Mouse (Mus musculus) hindbrain, embryonic 15.5 days (tissue): ENCODE results near the gene Necab3. TPM values are rescaled to one million over a fixed set of nuclear protein-coding genes. Genes with fewer than 3 reads are reported as not detected.

Experiments
- ATAC-seq: fragments of 200-750 bp; cut with Nextera tagmentation; 2 replicates; pipeline ENCODE4 v1.8.0; 2017; ENCODE audit warnings: low read depth, moderate number of reproducible peaks, moderate TSS enrichment; ENCODE audit not compliant: low FRiP score
- H3K27ac ChIP-seq: fragments of 300-500 bp; sonication (generic); replicated peaks from 2 replicates; pipeline ENCODE4 v1.5.1; 2015; ENCODE audit warnings: mild to moderate bottlenecking, inconsistent platforms
- H3K27me3 ChIP-seq: fragments of 300-500 bp; sonication (generic); 2 replicates; pipeline ENCODE4 v1.6.1; 2015; ENCODE audit warnings: control low read depth, inconsistent platforms
- H3K36me3 ChIP-seq: fragments of 300-500 bp; sonication (generic); 2 replicates; pipeline ENCODE4 v1.6.1; 2015; ENCODE audit warnings: control low read depth, inconsistent platforms
- H3K4me1 ChIP-seq: fragments of 300-500 bp; sonication (generic); replicated peaks from 2 replicates; pipeline ENCODE4 v1.6.1; 2015; ENCODE audit warnings: control low read depth, inconsistent platforms
- H3K4me2 ChIP-seq: fragments of 300-500 bp; sonication (generic); 2 replicates; pipeline ENCODE4 v1.6.1; 2015; ENCODE audit warnings: moderate library complexity, mild to moderate bottlenecking, inconsistent platforms
- H3K4me3 ChIP-seq: fragments of 300-500 bp; sonication (generic); 2 replicates; pipeline ENCODE4 v1.5.1; 2015; ENCODE audit warnings: mild to moderate bottlenecking, inconsistent platforms
- H3K9ac ChIP-seq: fragments of 300-500 bp; sonication (generic); 2 replicates; pipeline ENCODE4 v1.6.1; 2015; ENCODE audit warnings: inconsistent platforms
- H3K9me3 ChIP-seq: fragments of 300-500 bp; sonication (generic); 2 replicates; pipeline ENCODE4 v1.6.1; 2016; ENCODE audit warnings: control low read depth, inconsistent platforms
- WGBS: fragments of 180-500 bp; shearing (Covaris S2); methylation state at CpG from one replicate; pipeline ENCODE4 v1.1.7; 2015; 5-methylcytosine and 5-hydroxymethylcytosine counted together
- polyA plus RNA-seq: library from polyadenylated mRNA; unstranded; fragments of >200 nt; fragmentation: Nextera tagmentation; extraction: Ambion mirVana; gene quantifications from 2 replicates; pipeline ENCODE4 v1.2.1, GENCODE M21; 2015

The Necab3 gene
- polyA plus RNA-seq, 1 experiment from 2014 or later = 21.4 TPM

DNA sequence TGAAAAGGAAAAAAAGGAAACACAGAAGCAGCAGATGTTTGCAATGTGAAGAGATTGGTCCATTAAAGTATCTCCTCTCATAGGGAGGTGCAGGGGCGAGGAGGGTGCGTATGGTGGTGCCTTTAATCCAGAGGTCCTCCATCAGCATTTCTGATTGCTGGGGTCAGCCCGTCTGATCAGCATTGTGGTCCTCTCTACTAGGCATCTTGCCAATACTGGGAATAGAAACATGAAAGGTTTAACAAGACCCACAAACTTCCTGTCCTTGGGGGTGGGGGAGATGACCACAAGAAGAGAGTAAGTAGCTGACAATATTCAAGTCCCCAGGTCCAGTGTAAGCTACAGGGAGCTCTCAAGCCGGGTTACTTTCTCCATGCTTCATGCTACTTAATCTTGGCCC, 12.0 kb upstream of the Necab3 start:
- 53% methylated on average over 4 of the region's 4 CpGs for WGBS
- H3K4me3 ChIP-seq = no peak overlapping the region
- no peak overlapping the region for H3K9ac ChIP-seq
- no peaks in the 10 kb centered on the region for H3K27me3 ChIP-seq
- H3K9me3 ChIP-seq = no peaks in the 10 kb centered on the region
- H3K36me3 ChIP-seq = no peaks in the 10 kb centered on the region
- H3K4me1 ChIP-seq = peaks cover 19% of the 10 kb centered on the region
- no peak for ATAC-seq
- H3K4me2 ChIP-seq = peak overlapping the region; percentile 94
- no peak overlapping the region for H3K27ac ChIP-seq

DNA sequence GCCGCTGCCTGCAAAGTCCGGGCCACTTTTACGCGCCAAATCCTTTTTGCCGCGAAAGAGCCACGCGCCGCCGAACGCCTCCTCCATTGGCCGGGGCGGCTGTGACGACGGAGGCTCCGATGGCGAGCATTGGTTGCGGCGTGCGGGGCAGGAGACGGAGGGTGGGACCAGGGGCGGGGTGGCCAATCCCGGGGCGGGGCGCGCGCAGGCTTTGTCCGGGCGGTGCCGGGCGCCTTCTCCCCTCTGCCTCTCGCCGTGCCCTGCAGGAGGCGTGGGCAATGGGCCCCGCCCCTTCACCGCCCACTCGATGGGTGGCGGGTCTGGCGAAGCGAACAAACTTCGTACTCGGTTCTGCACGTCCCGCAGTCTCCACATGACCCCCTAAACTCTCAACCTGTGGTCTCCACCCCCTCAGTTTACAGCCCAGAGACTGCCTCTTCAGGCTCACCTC, 11.2 kb upstream of the Necab3 start, which contains the start of gene E2f1:
E2f1 (minus strand) TSS at position 57 of the 451 bp plus-strand sequence.
- WGBS = 0% methylated on average over 33 of the region's 44 CpGs
- no peaks in the 10 kb centered on the region for H3K36me3 ChIP-seq
- H3K4me2 ChIP-seq = peak within 1 kb of the TSS; percentile 94
- H3K9ac ChIP-seq = peak within 1 kb of the TSS; percentile 49
- no peaks in the 10 kb centered on the region for H3K27me3 ChIP-seq
- H3K27ac ChIP-seq = peak within 1 kb of the TSS; percentile 66
- peaks cover 19% of the 10 kb centered on the region for H3K4me1 ChIP-seq
- no peaks in the 10 kb centered on the region for H3K9me3 ChIP-seq
- peak; percentile 99 for ATAC-seq
- H3K4me3 ChIP-seq = peak within 1 kb of the TSS; percentile 72

DNA sequence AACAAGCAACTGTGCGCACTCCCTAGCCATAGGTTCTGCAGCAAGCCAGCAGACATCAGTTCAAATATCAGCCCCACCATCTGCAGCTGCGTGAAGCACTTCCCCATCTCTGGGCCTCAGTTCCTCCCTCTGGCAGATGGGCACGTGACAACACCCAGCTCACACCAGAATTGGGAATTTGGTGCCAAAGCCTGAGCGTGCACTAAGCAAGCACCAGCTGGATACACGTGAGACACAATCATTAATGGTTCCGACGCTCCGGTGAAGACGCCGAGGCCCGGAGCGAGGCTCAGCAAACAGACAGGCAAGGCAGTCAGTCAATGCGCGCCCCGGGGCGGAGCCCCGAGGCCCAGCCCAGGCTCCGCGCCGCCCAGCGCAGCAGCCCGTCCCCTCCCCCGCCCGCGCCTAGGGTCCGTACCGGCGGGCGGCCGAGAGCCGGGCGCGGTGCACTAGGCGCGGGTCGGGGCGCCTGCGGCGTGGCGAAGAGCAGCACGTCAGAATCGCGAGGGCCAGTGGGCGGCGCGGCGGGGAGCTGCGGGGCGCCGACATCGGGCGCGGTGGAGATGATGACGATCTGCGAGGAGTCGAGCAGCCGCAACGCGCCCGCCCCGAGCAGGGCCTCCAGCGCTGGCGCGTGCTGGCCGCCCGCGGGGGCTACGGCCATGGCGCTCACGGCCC, 10.5 kb upstream of the Necab3 start:
- Histone ChIP-seq H3K4me3 (peak overlapping the region; percentile 72), H3K9ac (peak overlapping the region; percentile 49), H3K9me3 (no peaks in the 10 kb centered on the region), H3K27me3 (no peaks in the 10 kb centered on the region), H3K36me3 (no peaks in the 10 kb centered on the region), H3K4me2 (peak overlapping the region; percentile 94), H3K4me1 (peaks cover 19% of the 10 kb centered on the region), H3K27ac (peak overlapping the region; percentile 66)
- WGBS = under 1% methylated on average over 50 of the region's 70 CpGs
- ATAC-seq = peak; percentile 51

DNA sequence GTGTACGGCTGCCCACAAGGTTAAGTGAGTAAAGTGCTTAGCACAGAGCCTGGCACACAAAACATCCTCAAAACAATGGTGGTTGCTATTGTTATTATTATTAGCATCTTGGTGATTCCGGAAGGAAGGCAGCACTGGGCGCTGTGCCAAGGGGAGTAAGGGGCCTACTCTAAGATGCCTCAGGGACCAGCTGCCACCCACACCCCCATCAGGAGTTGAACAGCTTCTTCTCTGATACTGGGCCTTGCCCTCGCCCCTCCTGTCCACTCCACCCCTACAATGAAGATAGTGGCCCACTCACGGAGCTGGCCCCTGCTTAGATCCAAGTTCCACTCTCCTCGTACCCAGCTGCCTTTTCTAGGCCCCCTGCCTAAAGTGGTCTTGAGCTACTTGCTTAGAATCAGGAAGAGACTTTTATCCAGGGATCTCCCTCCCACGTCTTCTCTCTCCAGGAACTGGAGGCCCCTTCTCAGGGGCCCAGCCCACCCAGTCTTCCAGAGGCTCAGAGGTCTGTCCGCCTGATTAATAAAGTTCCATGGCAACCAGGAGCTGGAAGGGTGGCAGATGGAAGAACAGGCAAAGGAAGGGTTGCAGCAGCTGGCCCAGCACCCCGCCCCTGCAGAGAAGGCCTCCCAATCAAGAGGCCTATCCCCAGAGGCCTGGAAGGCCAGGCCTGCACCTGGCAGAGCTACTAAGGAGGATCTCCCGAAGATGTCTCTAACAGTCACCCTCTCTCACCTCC, 9.8 kb upstream of the Necab3 start:
- peak overlapping the region; percentile 49 for H3K9ac ChIP-seq
- no peak for ATAC-seq

DNA sequence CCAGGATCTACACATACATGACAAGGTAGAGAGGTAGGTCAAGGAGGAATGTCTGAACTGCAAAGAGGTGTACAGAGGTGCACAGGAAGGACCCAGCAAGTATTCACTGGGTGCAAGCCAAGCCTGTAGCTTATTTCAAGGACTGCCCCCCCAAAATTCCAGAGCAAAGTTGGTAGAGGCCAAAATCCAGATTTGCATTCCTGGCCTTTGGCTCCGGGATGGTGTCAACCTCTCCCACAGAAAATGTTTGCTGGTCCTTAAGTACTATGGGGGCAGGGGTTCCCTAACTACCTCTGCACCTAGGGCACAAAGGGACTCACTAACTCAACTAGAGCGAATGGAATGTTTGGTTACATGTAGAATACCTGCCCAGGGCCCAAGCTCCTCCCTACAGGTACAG, 9.1 kb upstream of the Necab3 start:
- Histone ChIP-seq H3K4me2 (peak overlapping the region; percentile 94), H3K4me3 (no peak overlapping the region), H3K9ac (no peak overlapping the region), H3K4me1 (peaks cover 19% of the 10 kb centered on the region), H3K27me3 (no peaks in the 10 kb centered on the region), H3K36me3 (no peaks in the 10 kb centered on the region), H3K27ac (0 out of 2 replicates have a peak overlapping the region, but pooled peaks have one; percentile 66), H3K9me3 (no peaks in the 10 kb centered on the region)
- no peak for ATAC-seq
- 64% methylated on average over 2 of the region's 2 CpGs for WGBS

More for the DNA sequence above, 9.8 kb upstream of the Necab3 start:
- no peaks in the 10 kb centered on the region for H3K27me3 ChIP-seq
- H3K9me3 ChIP-seq = no peaks in the 10 kb centered on the region
- peak overlapping the region; percentile 72 for H3K4me3 ChIP-seq
- no peaks in the 10 kb centered on the region for H3K36me3 ChIP-seq
- H3K27ac ChIP-seq = peak overlapping the region; percentile 66
- WGBS = 15% methylated on average over 10 of the region's 10 CpGs
- peaks cover 19% of the 10 kb centered on the region for H3K4me1 ChIP-seq
- peak overlapping the region; percentile 94 for H3K4me2 ChIP-seq

DNA sequence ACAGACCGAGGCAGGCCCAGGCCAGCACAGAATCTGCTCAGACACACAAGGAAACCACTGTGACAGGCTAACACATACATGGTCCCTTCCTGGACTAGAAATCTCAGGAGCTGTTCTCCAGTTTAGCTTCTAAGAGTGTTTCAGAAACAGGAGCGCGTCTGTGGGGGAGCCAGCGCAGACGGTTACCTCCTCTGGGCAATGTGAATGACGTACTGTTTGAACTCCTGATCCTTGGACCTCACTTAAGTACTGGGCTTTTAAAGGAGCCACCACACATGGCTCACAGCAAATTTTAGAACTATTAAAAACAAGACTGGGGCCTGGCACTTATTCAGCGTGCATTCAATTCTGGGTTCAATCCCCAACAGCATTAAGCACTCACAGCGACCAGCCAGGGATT, 8.0 kb upstream of the Necab3 start:
- peaks cover 19% of the 10 kb centered on the region for H3K4me1 ChIP-seq
- H3K36me3 ChIP-seq = no peaks in the 10 kb centered on the region
- H3K27me3 ChIP-seq = no peaks in the 10 kb centered on the region
- 46% methylated on average over 8 of the region's 8 CpGs for WGBS
- no peak overlapping the region for H3K27ac ChIP-seq
- 0 out of 2 replicates have a peak overlapping the region, but pooled peaks have one; percentile 2 for H3K4me2 ChIP-seq
- no peak overlapping the region for H3K4me3 ChIP-seq
- H3K9me3 ChIP-seq = no peaks in the 10 kb centered on the region
- no peak overlapping the region for H3K9ac ChIP-seq
- no peak for ATAC-seq

DNA sequence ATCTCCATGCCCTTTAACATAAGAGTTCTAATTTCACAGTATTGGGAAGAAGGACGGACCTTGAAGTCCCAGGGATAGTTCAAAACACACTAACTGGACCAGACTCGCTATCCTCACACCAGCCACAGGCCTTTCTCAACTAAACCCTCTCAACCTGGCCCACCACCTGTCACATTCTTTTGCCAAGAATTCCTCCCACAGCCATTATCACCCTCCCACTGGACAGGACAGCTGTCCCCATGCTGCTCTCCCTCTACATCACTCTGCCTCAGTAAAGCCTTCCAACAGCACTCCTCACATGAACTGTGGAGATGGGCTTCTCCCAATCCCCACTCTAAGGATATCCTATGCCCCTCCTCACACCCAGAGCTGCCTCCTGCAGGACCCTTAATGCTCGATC, 6.9 kb upstream of the Necab3 start:
- no peaks in the 10 kb centered on the region for H3K27me3 ChIP-seq
- H3K9ac ChIP-seq = no peak overlapping the region
- no peaks in the 10 kb centered on the region for H3K9me3 ChIP-seq
- peaks cover 15% of the 10 kb centered on the region for H3K4me1 ChIP-seq
- 73% methylated on average over 3 of the region's 3 CpGs for WGBS
- no peak overlapping the region for H3K4me3 ChIP-seq
- no peak overlapping the region for H3K27ac ChIP-seq
- no peak for ATAC-seq
- no peak overlapping the region for H3K4me2 ChIP-seq
- H3K36me3 ChIP-seq = no peaks in the 10 kb centered on the region

DNA sequence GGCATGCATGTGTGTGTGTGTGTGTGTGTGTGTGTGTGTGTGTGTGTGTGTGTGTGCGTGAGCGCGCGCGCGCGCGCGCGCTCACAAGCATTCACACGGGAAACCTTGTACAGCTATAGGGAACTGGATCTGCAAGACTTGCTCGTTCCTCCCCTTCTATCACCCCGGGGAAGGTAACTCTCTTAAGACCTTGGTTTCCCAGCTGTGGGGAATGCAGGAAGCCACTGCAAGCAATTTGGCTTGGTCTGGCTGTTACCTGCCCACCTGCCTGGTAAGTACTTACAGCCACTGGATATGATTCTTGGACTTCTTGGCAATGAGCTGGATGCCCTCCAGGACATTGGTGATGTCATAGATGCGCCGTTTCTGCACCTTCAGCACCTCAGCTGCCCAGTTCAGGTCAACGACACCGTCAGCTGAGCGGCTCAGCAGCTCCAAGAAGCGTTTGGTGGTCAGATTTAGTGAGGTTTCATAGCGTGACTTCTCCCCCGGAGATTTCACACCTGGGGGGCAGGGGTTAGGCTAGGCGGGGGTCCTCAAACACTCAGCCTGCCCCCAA, 5.0 kb upstream of the Necab3 start:
- H3K4me3 ChIP-seq = no peak overlapping the region
- 91% methylated on average over 21 of the region's 22 CpGs for WGBS
- no peaks in the 10 kb centered on the region for H3K27me3 ChIP-seq
- H3K4me1 ChIP-seq = peaks cover 11% of the 10 kb centered on the region
- ATAC-seq = no peak
- H3K9me3 ChIP-seq = no peaks in the 10 kb centered on the region
- H3K4me2 ChIP-seq = no peak overlapping the region
- no peak overlapping the region for H3K9ac ChIP-seq
- no peak overlapping the region for H3K27ac ChIP-seq
- H3K36me3 ChIP-seq = no peaks in the 10 kb centered on the region

DNA sequence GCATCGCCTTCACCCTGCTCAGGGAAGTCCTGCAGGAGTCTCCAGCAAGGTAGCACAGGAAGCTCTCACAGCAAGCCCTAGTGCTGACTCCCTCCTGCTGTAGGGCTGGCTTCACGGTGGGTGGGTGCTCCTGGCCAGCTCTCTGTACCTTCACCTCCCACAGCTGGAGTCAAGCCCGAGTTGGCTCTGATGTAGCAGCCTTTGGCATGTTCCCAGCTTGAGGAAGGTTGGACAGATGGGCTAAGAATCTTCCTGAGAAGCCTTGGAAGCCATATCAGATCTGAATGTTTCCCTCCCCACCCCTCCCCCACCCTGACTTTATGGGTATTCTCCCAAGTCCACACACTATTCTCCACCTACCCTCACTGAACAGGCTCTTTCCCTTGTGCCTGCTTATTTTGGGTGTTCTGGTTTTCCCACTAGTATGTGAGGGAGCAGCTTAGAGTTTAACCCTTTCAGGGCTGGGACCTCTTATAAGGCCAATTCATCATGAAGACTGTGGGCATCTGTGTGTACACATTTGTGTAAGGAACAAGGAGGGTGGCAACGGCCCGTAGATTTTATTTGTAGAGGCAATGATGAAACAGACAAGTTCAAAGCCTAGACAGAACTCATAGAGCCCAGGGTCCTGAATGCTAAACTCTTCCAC, 1.4 kb downstream of the Necab3 start:
- H3K36me3 ChIP-seq = no peaks in the 10 kb centered on the region
- no peak overlapping the region for H3K9ac ChIP-seq
- WGBS = 59% methylated on average over 5 of the region's 5 CpGs
- H3K27me3 ChIP-seq = no peaks in the 10 kb centered on the region
- peak overlapping the region; percentile 87 for H3K4me2 ChIP-seq
- no peaks in the 10 kb centered on the region for H3K9me3 ChIP-seq
- 0 out of 2 replicates have a peak overlapping the region, but pooled peaks have one; percentile 43 for H3K27ac ChIP-seq
- H3K4me3 ChIP-seq = 0 out of 2 replicates have a peak overlapping the region, but pooled peaks have one; percentile 48
- ATAC-seq = no peak
- peaks cover 39% of the 10 kb centered on the region for H3K4me1 ChIP-seq

DNA sequence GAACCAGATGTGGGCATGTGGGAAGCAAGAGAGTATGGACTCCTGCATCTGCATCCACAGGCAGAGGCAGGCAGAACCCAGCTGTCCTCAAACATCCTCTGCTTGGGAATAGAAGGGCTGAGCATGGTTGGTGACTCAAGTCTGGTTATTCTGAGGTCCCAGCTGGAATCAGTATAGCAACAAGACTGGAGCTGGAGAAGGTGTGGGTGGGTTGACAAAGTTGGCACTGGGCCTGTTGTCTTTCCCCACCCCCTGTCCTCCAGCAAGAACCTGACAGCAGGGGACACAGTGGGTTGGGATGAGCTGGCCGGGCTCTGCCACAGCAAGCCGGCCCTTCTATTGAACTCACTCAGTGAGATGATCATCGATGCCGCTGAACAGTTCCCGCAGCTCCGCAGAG, 3.5 kb downstream of the Necab3 start:
- Histone ChIP-seq H3K9ac (no peak overlapping the region), H3K4me1 (peaks cover 49% of the 10 kb centered on the region), H3K4me3 (no peak overlapping the region), H3K9me3 (no peaks in the 10 kb centered on the region), H3K4me2 (no peak overlapping the region), H3K27ac (no peak overlapping the region), H3K36me3 (no peaks in the 10 kb centered on the region), H3K27me3 (peaks cover 9% of the 10 kb centered on the region)
- WGBS = 63% methylated on average over 6 of the region's 6 CpGs
- no peak for ATAC-seq

DNA sequence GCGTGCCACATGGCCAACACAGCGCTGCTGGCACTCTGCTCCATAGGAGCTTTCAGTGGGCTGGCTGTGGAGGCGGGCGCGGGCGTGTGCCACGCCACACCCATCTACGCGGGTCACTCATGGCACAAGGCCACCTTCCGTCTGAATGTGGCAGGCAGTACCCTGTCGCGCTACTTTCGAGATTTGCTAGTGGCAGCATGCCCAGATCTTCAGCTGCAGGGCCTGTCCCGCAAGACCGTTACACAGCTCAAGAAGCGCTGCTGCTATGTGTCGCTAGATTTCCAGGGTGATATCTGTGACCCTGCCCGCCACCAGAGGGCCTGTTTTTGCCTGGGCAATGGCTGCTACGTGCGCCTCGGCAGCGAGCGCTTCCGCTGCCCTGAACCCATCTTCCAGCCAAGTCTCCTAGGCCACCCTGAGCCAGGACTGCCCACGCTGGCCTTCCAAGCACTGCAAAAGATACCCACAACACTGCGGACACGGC, 6.2 kb downstream of the Necab3 start:
- 23% methylated on average over 27 of the region's 27 CpGs for WGBS
- Histone ChIP-seq H3K4me1 (peaks cover 47% of the 10 kb centered on the region), H3K9ac (no peak overlapping the region), H3K4me2 (peak overlapping the region; percentile 36), H3K27ac (peak overlapping the region; percentile 49), H3K27me3 (peaks cover 10% of the 10 kb centered on the region), H3K4me3 (no peak overlapping the region), H3K36me3 (no peaks in the 10 kb centered on the region), H3K9me3 (no peaks in the 10 kb centered on the region)
- ATAC-seq = peak; percentile 77
